Mouse (Mus musculus) stomach, postnatal 0 days (tissue): ENCODE data around the gene Bcas3.

Experiments used
- CTCF ChIP-seq: IDR thresholded peaks from 2 replicates; pipeline ENCODE4 v1.5.1; 2016; ENCODE audit warnings: antibody characterized with exemption, low read depth, mild to moderate bottlenecking, moderate library complexity
- EP300 ChIP-seq: optimal IDR thresholded peaks from 2 replicates; pipeline ENCODE3; 2016; ENCODE audit warnings: antibody characterized with exemption

DNA sequence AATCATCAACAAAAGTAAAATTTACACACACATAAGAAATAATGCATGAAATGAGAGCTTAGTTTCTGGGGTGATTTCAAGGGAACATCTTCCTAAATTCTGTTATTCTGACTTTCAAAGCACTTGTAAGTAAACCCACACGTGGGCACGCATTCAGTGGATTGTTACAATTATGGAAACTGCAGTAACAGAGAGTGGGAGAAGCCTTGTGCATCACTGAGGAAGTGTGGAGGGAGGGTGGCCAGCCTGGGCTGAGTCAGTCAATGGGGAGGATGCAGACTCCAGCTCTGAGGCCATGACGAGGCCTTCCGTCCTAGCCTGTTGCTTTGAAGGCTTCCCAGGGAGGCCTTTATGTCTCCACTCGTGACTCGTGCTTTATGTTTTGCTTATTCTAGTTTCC, 289.6 kb downstream of the Bcas3 start:
- no peak for TF ChIP-seq CTCF
- no peak for TF ChIP-seq EP300
